Mouse (Mus musculus): ENCODE data around the gene Fadd.

Gene Fadd

GRCm38 (mm10) chr7:144582284-144582980 lies at the start of gene Fadd:
Gene Fadd, minus strand, starts transcription at chr7:144582463.
- peak; percentile 97 for DNase-seq (ENCODE audit: low read depth)

DNA sequence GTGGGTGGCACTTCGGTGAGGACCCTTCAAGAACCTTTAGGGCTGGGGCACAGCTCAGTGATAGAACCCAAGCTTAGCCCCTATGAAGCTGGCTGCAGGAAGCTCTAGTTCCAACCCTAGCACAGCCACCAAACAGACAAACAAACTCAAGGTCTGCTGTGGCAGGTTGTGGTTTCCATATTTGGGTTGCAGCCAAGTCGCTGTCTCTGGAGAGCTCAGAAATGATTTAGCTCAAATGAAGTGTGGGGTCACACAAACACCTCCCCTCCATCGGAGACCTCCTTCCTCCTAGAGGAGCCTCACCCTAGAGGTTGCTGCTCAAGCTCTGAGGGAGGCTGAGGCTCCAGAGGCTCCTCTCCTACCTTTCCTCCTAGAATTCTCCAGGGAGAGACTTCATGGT lies 48.4 kb upstream of the Fadd start:
- DNase-seq (ENCODE audit: low read depth), result no peak

DNA sequence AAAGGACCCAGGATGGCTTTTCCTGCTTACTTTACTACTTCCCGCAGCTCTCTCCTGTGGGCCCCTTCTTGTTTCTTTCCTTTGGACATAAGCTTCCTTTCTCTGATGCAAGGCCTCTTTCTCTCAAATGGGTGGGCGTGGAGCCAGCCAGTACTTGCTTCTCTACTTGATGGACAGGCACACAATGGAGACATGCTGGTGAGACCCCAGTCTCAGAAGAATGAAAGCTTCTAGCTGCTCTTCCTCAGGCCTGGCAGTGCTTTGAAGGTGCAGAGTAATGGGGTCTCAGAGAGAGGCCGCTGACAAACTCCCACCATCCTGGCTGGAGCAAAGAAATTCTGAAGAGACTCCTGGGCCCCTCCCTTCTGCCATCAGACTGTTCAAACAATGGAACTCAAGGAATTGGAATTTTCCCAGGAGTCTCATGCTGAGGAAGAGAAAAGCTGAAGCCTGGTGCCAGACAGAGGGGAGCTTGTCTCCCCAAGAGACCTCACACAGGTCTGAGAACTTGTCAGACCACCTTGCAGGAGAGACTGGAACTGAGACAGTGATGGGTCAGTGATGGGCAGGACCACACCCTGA lies 46.2 kb upstream of the Fadd start:
- DNase-seq (ENCODE audit: low read depth), result no peak

- DNase-seq (ENCODE audit: low read depth), result no peak
Measured at GRCm38 (mm10) chr7:144627606-144628333, 45.5 kb upstream of the Fadd start.

DNA sequence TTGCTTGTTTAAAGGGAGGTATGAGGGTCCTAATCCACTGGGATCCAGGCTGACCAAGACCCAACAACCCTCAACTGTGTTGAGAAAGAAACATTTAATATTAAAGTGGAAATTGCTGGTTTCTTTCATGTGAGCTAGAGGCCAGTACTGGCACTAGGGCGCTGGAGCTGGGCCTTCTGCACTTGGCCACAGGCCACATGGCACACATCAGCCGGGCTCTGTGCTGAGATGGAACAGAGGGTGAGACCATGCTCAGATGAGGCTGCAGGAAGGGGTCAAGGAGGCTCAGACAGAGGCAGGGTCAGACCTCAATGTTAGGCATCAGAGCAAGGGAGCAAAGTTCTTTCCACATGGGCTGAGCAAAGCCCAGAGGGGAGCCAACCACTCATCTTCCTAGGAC lies 43.8 kb upstream of the Fadd start:
- DNase-seq (ENCODE audit: low read depth), result no peak

GRCm38 (mm10) chr7:144620721-144621681 lies 38.7 kb upstream of the Fadd start:
- DNase-seq (ENCODE audit: low read depth), result no peak

- DNase-seq (ENCODE audit: low read depth), result no peak
Measured at GRCm38 (mm10) chr7:144620315-144620714, 38.1 kb upstream of the Fadd start.

DNA sequence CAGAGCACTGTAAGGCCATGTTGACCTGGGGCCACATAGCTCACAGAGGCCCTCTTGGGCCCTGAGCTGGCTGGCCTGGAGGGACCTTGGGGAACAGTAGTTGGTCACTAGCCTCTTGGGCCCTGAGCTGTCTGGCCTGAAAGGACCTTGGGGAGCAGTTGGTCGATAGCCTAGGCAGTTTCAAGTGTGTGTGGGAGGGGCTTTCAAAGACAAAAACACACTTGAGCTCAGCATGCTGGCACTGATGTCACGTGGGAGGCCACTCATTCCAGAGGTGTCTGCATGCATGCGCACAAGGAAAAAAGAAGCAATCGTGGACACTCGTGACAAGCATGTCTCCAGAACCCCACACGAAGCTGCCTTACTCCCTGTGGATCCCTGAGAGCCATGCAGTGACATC lies 33.1 kb upstream of the Fadd start:
- no peak for DNase-seq (ENCODE audit: low read depth)

DNA sequence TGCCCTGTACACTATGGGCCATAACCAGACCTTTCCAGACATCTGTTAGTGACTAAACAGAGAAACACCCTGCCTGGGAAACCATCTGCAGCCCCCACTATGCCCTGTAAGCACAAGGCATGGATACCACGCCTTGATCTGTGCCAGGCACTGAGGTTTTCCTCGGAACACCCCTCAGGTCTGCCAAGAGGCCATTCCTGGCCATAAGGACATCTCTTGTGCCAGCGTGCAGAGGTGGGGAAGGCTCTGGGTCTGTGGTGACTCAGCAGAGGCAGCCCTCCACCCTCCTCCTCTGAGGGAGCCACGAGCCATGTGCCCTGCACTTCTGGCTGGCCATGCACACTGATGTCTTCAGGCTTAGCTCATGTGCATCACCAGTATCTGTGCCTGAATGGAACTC lies 30.6 kb upstream of the Fadd start:
- no peak for DNase-seq (ENCODE audit: low read depth)

GRCm38 (mm10) chr7:144612351-144612750 lies 30.1 kb upstream of the Fadd start:
- DNase-seq (ENCODE audit: low read depth), result no peak

DNA sequence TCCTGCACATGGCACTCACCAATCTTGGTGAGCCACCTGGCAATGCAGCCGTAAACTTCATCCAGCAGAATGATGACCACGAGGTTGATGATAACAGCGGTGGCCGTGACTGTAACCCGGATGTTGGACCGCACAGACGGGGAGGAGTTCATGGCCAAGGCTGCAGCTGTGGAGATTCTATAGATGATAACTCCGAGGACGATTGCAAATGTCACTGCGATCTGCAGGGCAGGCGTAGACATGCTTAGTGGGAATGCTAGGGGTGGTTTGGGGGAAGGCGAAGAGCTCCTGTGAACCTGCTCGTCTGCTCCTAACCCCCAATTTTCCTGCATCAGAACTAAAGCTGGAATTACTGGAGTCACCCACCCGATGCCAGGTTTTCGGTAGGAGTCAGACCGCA lies 29.3 kb upstream of the Fadd start:
- no peak for DNase-seq (ENCODE audit: low read depth)

DNA sequence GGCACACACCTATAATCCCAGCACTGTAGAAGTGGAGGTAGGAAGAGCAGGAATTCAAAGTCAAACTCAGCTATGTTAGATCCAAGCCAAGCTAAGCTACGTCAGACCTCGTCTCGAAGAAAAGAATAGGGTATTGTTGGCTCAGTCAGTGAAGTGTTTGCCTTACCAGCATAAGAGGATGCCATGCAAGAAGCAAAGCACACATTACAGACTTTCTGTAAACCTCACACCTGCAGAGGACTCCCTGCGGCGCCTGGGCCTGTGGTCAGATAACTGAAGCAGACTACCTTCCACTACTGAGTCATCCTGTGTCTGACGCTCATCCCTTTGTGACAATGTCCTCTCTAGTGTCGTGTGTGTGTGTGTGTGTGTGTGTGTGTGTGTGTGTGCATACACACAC lies 27.3 kb upstream of the Fadd start:
- no peak for DNase-seq (ENCODE audit: low read depth)

DNA sequence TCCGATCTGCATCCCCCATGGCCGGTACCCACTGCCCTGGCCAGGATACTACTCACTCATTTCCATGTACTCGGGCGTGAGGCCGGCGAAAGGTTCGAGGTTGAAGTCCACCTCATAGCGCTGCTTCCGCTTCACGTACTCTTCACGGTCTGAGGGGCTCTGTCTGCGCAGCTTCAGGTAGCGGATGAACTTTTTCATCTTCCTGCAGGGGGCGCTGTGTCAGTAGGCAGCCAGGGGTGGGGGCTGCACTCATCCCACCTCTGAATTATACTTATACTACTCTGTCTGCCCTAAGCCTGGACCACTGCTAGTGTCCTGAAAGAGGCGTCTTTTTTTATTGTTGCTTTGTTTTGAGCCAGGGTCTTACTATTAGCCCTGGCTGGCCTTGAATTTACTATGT lies 25.6 kb upstream of the Fadd start:
- peak; percentile 3 for DNase-seq (ENCODE audit: low read depth)

DNA sequence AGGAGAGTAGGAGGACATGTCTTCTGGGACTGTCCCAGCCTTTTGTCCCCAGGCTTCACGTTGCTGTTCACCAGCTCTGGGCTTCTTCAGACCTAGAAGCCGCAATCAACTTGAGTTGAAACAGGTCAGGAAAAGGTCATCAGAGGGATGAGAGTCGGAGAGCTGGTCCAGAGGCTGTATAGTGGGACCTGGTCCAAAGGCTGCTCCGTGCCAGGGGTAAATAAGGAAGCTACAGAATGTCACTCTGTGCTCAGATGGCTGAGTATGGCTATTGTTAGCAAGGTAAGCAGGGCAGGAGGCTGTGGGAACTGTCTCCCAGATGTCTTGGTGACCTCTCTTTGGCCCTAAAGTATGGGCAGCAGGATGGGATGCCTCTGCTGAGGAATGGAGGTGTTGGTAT lies 22.5 kb upstream of the Fadd start:
- no peak for DNase-seq (ENCODE audit: low read depth)

DNA sequence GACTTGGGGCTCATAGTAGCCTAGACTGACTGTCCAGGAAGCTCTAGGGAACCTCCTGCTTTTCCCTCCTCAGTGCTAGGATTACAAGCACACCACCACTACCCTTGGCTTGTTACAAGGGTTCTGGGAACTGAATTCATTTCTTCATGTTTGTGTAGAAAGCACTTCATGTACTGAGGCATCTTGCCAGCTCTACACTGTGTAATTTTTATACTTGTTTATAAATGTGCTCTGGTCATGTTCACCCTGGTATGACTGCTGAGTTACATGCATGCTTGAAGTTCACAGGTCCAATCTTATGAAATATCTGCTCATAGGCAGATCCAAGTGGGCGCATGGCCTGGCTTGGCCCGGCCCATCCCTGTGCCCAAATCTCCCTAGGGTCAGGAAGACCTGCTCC lies 22.0 kb upstream of the Fadd start:
- no peak for DNase-seq (ENCODE audit: low read depth)

GRCm38 (mm10) chr7:144600333-144600900 lies 18.2 kb upstream of the Fadd start:
- no peak for DNase-seq (ENCODE audit: low read depth)

GRCm38 (mm10) chr7:144589508-144589907 lies 7.2 kb upstream of the Fadd start:
- DNase-seq (ENCODE audit: low read depth), result no peak

- peak; percentile 10 for DNase-seq (ENCODE audit: low read depth)
Measured at GRCm38 (mm10) chr7:144587291-144587690, 5.0 kb upstream of the Fadd start.

- peak; percentile 66 for DNase-seq (ENCODE audit: low read depth)
Measured at GRCm38 (mm10) chr7:144585648-144586047, 3.4 kb upstream of the Fadd start.

DNA sequence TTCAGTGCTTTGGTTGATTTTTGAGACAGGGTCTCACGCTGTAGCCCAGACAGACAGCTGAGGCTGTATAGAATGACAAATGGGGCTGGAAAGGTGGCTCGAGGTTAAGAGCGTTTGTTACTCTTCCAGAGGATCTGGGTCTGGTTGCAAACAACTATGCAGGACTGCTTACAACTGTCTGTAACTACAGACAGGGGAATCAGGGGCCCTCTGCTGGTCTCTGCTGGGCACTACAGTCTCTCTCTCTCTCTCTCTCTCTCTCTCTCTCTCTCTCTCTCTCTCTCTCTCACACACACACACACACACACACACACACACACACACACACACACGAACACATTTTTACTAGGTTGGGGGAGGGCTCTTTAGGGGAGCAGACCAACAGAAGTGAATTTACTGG lies 1.4 kb upstream of the Fadd start:
- DNase-seq (ENCODE audit: low read depth), result peak; percentile 83

DNA sequence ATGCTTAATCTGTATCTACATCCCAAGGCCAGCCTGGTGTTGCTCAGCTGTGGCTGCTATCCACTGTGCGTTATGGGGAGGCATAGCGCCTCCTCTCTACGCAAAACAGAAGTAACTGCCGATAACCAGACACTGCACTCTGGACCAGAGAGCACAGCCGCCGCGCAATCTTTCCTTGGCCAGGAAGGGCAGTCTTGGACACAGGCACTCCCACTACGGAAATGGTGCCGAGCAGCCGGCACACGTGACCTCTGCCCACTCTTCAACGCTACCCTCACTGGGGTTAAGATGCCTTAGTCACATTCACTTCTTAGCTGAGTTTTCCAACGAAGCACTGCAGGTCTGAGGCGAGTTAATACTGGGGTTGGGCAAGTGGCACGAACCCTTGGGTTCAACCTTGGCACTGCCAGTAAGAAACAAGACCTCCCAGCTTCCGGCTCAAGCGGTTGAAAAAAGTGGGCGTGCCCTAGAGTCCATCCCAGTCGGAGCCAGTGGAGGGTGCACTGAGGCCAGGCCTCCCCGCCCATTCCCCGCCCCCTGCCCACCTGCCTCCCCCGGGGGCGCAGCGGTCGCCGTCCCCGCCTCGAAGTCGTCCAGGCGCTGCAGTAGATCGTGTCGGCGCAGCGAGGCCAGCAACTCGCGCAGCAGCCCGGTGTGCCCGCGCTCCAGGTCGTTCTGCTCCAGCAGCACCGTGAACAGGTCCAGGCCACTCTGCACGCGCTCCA lies 542 bp downstream of the Fadd start:
- peak; percentile 94 for DNase-seq (ENCODE audit: low read depth)
